Mouse (Mus musculus) 3134 (cell line): ENCODE measurements around the gene Crabp1.

Experiments
- DNase-seq: peaks from one replicate; pipeline ENCODE4 v3.0.0-alpha.2; 2011; ENCODE audit warnings: low spot score; ENCODE audit not compliant: insufficient read length; ENCODE audit errors: extremely low read depth

Crabp1 gene

GRCm38 (mm10) chr9:54764561-54765217, at the start of gene Crabp1:
Gene Crabp1 (plus strand): TSS chr9:54764748.
- DNase-seq: no peak

DNA sequence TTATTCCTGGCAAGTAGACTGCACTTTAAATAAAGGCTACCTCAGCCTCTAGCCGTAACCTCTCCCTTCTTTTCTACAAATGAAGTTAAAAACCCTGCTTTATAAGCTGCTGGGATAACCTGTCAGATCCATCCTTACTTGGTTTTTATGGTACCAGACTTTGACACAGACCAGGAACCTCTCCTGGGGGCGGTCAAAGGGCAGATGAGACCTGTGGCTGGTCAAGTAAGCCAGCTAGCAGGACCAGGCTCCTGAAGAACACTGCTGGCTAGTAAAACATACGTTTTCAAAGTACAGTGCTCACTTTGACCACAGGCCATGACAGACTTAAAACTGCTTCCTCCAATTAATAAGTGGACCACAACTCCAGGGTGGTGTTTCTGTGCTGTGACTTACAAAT, 48.8 kb upstream of the Crabp1 start:
- no peak for DNase-seq

- DNase-seq: no peak
Observed at GRCm38 (mm10) chr9:54717527-54717926, 47.0 kb upstream of the Crabp1 start.

- no peak for DNase-seq
Observed at GRCm38 (mm10) chr9:54722156-54722555, 42.4 kb upstream of the Crabp1 start.

DNA sequence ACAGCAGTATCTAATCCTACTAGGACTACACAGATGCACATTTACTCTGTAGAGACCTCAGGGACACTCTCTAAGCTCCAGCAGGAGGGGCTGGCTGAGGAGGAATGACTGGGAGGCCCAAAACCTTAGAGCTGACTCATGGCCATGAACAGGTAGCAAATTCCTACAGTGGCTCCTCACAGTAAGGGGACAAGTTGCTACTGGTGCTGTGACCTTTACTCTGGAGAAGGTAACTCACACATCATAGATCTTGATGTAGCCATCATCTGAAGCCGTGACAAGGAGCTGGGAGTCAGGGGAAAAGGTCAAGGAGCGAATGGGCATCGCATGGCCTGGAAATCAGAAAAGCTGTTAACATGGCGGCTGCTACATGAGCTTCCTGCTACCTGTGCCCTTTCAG, 42.0 kb upstream of the Crabp1 start:
- no peak for DNase-seq

DNA sequence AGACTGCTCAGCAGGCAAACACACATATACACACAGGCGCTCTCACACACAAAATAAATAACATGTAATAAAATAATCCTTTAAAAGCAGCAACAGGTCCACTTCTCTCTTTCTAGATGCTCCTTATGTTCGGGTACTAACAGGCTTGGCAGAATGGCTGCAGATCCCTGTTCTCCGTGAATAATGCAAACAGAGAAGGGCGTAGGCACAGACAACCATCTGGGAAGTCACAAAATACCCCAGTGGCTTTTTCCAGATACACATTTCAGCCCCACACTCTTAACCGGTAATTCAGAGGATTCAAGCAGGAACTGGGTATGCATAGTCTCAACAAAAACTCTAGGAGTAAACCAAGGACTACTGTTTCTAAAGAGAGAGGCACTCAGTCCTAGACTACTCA, 38.2 kb upstream of the Crabp1 start:
- no peak for DNase-seq

DNA sequence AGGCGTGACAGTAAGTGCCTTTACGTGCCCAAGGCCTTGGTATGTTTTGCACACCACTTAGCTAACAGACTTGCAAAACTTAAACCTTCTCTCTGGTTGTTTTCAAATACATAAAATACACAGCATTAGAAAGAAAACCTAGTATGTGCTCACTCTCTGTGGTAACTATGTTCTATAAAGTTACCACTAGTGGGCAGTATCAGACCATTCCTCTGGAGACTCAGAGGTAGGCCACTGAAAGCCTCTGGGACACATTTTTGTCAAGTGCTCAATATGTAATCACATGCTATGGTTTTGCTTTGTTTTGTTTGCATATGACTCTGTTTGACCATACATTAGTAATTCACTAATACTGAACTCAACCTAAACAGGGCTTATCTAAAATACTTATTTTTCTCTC, 32.4 kb upstream of the Crabp1 start:
- DNase-seq: no peak

DNA sequence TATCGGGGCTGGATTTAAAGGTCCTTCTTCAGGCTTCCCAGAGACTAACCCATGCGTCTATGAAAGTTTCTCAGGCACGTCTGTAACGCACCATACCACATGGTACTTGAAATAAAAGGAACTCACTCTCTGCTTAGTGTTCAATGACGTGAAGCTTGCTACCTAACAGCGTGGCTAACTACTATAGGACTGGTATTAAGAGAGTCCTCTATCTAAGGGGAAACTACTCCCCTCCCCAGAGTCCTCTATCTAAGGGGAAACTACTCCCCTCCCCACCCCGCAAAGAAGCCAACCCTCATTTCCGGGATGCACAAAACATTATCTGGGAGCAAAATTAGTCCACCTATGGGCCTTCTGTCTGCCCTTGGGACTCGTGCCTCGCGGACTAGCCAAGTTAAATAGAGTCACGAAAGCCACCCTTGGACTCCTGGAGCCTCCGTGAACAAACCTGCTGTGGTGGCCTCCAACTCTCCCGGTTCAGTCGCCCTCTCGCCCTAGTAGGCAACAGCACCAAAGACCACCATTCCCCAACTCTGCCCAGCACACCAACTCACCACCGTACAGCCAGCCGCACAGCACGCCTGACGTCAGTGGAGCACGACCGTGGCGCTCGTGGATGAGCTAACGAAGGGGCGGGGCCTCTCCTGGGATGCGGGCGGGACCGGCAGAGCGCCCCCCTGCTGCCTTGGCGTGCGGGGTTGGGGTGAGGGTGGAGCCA, 30.5 kb upstream of the Crabp1 start, which contains the start of gene Wdr61:
Gene Wdr61, minus strand, starts transcription at position 599 of the 718 bp plus-strand sequence.
- peak; percentile 95 for DNase-seq

- no peak for DNase-seq
Observed at GRCm38 (mm10) chr9:54734639-54735252, 29.8 kb upstream of the Crabp1 start.

DNA sequence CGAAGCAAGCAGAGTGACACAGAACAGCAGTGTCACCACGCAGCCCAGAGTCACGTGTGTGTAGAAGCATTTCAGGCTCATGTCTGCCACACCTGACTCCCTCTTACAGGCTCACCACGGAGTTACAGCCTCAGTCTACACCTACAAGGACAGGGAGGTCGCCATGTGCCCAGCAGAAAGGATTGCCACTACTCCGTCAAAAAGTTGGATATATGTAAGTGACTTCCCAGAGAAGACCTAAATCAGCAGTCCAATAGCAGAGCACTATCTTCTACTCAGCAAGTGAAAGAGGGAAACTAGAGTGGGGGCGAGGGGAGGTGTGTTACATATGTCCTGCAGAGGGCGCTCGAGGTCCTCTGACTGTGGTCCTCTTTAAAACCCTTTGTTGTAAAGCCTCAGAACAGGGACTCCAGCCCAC, 28.3 kb upstream of the Crabp1 start:
- DNase-seq: peak; percentile 49

DNA sequence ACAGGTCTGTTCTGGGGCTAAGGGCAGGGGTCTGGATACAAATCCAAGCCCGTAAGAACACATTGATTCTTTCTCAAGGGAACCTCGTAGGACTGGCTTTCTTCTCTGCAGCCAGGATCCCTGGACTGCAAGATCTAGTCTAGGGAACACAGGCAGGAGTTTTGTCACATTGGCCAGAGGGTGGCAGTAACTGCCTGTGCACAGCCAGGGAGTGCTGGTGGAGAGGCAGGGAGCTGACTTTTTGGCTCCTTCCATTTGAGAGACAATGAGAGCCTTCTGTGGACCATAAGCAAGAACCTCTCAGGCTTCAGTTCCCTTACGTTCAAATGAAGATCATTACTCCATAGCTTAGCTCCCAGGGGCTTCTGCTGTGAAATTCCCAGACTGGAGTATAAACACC, 26.2 kb upstream of the Crabp1 start:
- DNase-seq: peak; percentile 48

DNA sequence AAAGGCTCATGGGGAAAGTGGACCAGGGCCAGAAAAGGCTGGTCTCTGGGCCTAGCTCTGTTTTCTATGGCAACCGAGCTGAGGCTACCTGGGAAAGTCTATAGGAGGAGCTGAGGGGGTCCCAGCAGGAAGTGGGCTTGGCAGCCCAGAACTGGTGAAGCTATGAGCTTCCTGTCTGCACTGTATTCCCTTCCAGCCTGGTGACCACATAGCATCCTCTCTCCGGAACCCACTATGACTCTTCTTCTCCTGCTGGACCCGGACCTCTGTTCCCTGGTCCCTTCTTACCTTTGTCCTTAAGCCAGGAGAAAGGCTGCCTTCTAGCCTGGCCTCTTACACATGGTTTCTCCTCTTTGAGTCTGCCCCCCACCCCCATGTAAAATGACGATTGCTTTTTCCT, 20.7 kb upstream of the Crabp1 start:
- DNase-seq: no peak

- no peak for DNase-seq
Observed at GRCm38 (mm10) chr9:54745740-54746370, 18.7 kb upstream of the Crabp1 start.

DNA sequence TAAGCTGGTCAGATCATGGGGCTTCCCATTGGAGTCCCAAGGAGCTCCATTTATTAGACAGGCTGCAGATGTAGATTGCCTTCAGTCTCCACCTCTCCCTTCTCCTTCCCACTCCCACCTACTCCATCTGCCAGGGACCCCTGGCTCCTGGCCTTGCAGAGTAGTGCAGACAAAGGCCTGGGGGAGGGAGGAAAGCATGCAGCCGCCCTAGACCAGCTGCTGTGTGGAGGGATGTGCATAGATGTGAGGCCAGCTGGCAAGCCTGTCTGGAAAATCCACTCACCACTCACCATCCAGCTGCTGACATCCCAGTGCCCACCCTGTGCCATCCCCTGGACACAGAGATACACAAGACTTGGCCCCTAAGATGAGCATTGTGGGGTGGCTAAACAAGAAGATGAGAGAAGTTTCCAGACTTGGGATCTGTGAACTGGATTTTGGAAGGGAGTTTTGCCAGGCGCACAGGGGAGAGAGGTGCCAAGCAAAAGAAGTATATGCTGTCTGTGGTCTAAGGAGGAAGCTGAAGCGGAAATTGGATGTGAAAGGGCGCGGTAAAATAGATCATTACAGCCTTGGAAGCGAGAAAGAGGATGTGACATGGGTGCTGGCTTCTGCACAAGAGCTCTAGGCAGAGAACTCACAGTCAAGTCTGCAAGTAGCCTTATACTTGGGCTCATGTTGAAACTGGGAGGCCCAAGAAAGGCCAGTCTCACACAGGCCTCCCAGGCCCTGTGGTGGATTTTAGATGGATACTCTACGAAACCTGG, 14.2 kb upstream of the Crabp1 start:
- no peak for DNase-seq

DNA sequence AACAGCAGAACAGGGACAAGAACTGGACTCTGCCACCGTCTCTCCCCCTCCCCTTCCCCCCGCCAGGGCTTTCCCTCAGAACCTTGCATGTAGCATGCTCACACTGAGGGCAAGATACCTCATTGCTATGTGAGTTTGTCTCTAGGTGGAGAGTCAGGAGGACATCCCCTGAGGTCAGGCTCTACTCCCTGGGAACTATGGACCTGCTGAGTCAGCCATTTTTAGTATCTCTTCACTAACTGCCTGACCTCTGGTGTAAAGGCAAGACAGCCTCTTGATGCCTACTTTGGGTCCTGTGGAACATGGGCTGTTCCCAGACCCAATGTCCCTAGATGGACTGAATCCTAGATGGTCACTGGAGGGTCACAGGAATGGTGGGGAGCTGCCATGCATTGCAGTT, 12.9 kb upstream of the Crabp1 start:
- no peak for DNase-seq

DNA sequence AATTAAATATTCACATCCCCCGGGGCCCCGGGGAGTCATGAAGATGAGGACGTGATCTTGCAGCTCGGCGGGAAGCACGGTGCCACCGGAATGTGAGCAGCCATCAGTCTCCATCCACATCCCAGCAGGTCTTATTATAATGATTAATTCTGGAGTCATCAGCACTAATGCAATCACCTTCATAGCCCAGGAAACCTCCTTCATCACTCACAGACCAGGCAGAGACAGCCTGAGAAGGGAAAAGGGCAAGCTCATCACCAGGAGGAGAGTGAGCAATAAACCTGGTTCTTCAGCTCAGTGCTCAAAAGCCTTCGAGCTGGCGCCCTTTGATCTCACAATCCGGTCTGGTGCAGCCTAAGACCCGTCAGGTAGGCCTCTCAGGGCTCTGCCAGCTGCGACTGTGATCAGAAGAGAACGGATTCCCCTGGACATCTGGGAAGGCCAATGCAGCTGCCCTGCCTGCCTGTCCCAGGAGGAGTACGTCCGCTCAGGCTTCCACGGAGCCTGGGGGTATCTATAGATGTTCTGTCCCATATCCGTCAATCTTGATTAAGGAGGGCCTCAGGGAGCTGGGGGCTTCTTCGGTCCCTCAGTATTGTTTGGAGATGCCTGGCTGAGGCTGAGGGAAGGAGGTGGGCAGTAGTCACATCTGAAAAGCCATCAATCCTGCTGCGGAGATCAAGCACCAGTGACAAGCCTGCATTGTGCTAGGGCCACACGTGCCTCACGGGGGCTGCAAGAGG, 12.2 kb upstream of the Crabp1 start:
- no peak for DNase-seq

GRCm38 (mm10) chr9:54752944-54753295, 11.6 kb upstream of the Crabp1 start:
- no peak for DNase-seq

DNA sequence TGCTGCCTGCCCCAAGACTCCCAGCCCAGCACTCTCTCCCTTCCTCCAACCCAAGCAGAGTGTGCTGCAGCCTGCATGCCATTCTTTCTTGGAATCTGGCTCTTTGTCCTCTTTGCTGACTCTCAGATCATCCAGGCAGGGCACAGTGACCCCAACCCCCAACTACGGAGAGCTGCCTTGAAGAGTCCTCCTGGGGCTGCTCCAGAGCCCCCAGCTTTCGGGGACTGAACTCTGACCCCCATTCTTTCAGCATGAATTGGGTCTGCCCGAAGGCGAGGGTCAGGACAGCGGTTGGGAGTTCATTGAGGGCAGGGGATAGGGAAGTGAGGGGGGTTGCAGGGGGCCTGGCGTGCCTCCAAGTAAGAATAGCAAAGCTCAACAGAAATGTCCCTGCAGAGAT, 5.0 kb upstream of the Crabp1 start:
- no peak for DNase-seq

DNA sequence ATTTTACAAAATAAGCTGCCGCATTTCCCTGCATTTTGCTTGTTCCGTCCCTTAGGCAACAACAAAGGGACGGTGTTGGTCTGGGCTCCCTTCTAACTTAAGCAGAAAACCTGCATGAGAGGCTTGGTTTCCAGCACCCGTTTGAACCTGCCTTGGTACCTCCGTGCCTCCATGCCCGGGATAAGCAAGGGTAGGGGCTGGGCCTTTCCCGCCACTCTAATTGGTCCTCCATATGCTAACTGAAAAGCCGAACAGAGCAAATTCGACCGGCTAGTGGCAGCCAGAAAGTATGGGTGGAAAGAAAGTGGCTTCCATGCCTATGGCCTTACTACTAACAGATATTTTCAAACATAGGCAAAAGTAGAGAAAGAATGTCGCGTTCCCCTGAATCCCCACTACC, 457 bp upstream of the Crabp1 start:
- no peak for DNase-seq
